Mouse (Mus musculus) limb, embryonic 13.5 days (tissue): ENCODE results near the gene Hist3h2a. TPM values are rescaled to one million over a fixed set of nuclear protein-coding genes. Genes with fewer than 3 reads are reported as not detected.

Source experiments
- ATAC-seq: fragments of 200-750 bp; cut with Nextera tagmentation; 2 replicates; pipeline ENCODE4 v1.8.0; 2017; ENCODE audit warnings: low read depth, moderate number of reproducible peaks, moderate TSS enrichment; ENCODE audit not compliant: low FRiP score
- H3K27ac ChIP-seq: fragments of 300-500 bp; sonication (generic); 2 replicates; pipeline ENCODE4 v1.5.1; 2015; ENCODE audit warnings: inconsistent platforms, mild to moderate bottlenecking, moderate library complexity
- H3K27me3 ChIP-seq: fragments of 300-500 bp; sonication (generic); 2 replicates; pipeline ENCODE4 v1.6.1; 2015; ENCODE audit warnings: mild to moderate bottlenecking, inconsistent platforms
- H3K36me3 ChIP-seq: fragments of 300-500 bp; sonication (generic); 2 replicates; pipeline ENCODE4 v1.6.1; 2015; ENCODE audit warnings: inconsistent platforms, mild to moderate bottlenecking, moderate library complexity
- H3K4me1 ChIP-seq: fragments of 300-500 bp; sonication (generic); 2 replicates; pipeline ENCODE4 v1.6.1; 2015; ENCODE audit warnings: inconsistent platforms
- H3K4me2 ChIP-seq: fragments of 300-500 bp; sonication (generic); replicated peaks from 2 replicates; pipeline ENCODE4 v1.6.1; 2015; ENCODE audit warnings: inconsistent platforms, mild to moderate bottlenecking, moderate library complexity
- H3K4me3 ChIP-seq: fragments of 300-500 bp; sonication (generic); 2 replicates; pipeline ENCODE4 v1.5.1; 2015; ENCODE audit warnings: moderate library complexity, mild to moderate bottlenecking, inconsistent platforms
- H3K9ac ChIP-seq: fragments of 300-500 bp; sonication (generic); 2 replicates; pipeline ENCODE4 v1.6.1; 2015; ENCODE audit warnings: mild to moderate bottlenecking, inconsistent platforms
- H3K9me3 ChIP-seq: fragments of 300-500 bp; sonication (generic); 2 replicates; pipeline ENCODE4 v1.6.1; 2016; ENCODE audit warnings: inconsistent platforms
- WGBS: fragments of 180-500 bp; shearing (Covaris S2); methylation state at CpG from one replicate; pipeline ENCODE4 v1.1.7; 2015; 5-methylcytosine and 5-hydroxymethylcytosine counted together
- polyA plus RNA-seq: library from polyadenylated mRNA; unstranded; fragments of >200 nt; fragmentation: Nextera tagmentation; extraction: Ambion mirVana; gene quantifications from 2 replicates; pipeline ENCODE4 v1.2.1, GENCODE M21; 2015

Gene Hist3h2a
- polyA plus RNA-seq, 1 experiment from 2014 or later = 29.9 TPM

DNA sequence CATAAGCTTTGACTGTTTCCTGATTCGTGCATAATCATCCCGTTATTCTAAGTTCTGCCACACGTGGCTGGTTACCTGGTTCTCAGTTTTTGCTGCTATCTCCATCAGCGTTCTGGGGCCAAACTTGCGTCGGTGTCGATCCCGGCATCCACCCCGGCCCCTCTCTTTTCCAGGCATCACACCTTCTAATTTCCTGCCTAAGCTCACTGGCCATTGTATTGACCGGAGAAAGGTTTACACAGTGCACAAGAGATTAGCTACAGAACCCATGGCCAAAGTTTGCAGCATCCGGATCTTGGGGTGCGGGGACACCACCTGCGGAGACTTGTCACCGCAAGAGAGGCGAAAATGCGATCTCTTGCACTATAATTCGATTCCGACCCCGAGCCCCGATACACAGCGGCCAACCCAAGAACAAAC is 23.1 kb downstream of the Hist3h2a start:
- H3K27ac ChIP-seq = peak overlapping the region; percentile 81
- peaks cover 42% of the 10 kb centered on the region for H3K4me1 ChIP-seq
- H3K27me3 ChIP-seq = no peaks in the 10 kb centered on the region
- H3K4me3 ChIP-seq = peak overlapping the region; percentile 97
- H3K9me3 ChIP-seq = no peaks in the 10 kb centered on the region
- H3K36me3 ChIP-seq = peaks cover 24% of the 10 kb centered on the region
- peak; percentile 11; the same call in 1 of the 2 replicates for ATAC-seq
- peak overlapping the region; percentile 95 for H3K9ac ChIP-seq
- H3K4me2 ChIP-seq = peak overlapping the region; percentile 100
- under 1% methylated on average over 21 of the region's 21 CpGs for WGBS

DNA sequence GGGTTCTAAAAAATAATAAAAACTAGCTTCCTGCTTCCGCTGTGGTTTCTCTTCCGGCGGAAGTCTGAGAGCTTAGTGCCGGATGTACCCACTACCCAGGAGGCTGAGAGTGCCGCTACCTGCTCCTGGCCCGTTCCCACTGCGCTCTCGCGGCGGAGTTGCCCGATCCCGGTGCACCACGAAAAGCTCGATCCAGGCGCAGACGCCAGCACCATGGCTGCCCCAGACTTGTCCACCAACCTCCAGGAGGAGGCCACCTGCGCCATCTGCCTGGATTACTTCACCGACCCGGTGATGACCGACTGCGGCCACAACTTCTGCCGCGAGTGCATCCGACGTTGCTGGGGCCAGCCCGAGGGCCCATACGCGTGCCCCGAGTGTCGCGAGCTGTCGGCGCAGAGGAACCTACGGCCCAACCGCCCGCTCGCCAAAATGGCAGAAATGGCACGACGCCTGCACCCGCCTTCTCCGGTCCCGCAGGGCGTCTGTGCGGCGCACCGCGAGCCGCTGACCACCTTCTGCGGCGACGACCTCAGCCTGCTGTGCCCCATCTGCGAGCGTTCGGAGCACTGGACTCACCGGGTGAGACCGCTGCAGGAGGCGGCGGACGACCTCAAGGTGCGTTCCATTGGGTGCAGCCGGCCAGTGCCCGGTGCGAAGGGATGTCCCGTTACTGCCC is 23.7 kb downstream of the Hist3h2a start, which contains the start of gene Trim11:
TSS of gene Trim11 (plus strand) at position 67 of the 679 bp plus-strand sequence.
- Histone ChIP-seq H3K9ac (peak within 1 kb of the TSS; percentile 95), H3K4me1 (peaks cover 42% of the 10 kb centered on the region), H3K27me3 (no peaks in the 10 kb centered on the region), H3K4me2 (peak within 1 kb of the TSS; percentile 100), H3K36me3 (peaks cover 28% of the 10 kb centered on the region), H3K27ac (peak within 1 kb of the TSS; percentile 81), H3K9me3 (no peaks in the 10 kb centered on the region), H3K4me3 (peak within 1 kb of the TSS; percentile 97)
- under 1% methylated on average over 64 of the region's 64 CpGs for WGBS
- ATAC-seq = peak; percentile 75

DNA sequence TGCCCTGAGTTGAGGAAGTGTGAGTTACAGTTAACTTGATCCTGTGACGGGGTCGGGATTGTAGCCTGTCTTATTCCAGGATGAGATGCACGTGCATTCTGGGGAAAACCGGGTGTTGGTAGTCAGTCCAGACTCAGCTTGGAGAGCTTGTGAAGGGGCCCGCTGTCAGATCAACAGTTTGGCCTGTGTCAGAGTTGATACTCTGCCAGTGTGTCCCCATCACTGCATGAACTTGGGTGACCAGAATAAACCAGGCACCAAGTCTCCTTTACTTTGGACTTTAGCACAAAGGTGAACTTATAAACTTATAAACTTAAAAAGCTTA is 24.2 kb downstream of the Hist3h2a start:
- Histone ChIP-seq H3K9me3 (no peaks in the 10 kb centered on the region), H3K4me3 (peak overlapping the region; percentile 97), H3K4me2 (peak overlapping the region; percentile 100), H3K27me3 (no peaks in the 10 kb centered on the region), H3K36me3 (peaks cover 29% of the 10 kb centered on the region), H3K27ac (no peak overlapping the region), H3K4me1 (peaks cover 42% of the 10 kb centered on the region), H3K9ac (peak overlapping the region; percentile 95)
- no peak for ATAC-seq
- 5% methylated on average over 5 of the region's 5 CpGs for WGBS

DNA sequence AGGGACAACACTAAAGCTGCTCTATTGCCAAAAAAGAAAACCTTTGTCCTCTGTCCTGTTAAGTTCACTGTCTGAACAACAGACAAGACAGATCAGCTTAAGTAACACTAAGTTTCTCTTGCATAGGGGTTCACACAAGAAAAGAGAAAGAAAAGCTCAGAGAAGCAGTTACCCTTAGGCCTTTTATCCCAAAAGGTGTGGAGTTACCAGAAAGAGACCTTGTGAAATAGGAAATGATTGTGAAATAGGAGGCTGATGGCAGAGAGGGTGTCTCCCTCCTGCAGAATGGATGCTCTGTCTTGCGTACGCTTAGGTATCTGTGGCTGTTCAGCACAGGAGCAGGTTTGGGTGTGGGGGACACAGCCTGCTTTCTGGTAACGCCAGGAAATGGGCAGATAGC is 24.7 kb downstream of the Hist3h2a start:
- WGBS = 82% methylated on average over 3 of the region's 3 CpGs
- no peak overlapping the region for H3K27ac ChIP-seq

DNA sequence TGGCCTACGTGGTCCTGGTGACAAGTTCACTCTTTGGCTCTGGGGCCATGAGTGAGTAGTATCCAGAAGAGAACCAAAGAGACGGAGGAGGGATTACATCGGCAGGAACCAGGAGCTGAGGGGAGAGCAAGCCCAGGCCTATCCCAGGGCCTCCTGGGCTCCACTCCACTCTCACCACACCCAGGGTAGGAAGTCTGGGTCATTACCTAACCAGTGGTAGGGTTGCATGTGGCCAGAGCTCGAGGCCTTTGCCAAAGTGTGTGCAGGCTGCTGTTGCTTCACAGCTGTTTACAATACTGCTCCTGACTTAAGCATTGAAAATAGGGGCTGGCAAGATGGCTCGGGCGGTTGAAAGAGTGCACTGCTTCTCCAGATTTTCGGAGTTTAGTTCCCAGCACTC is 25.2 kb downstream of the Hist3h2a start:
- Histone ChIP-seq H3K27ac (no peak overlapping the region), H3K36me3 (peaks cover 29% of the 10 kb centered on the region), H3K4me3 (peak overlapping the region; percentile 97), H3K4me2 (peak overlapping the region; percentile 100), H3K4me1 (peaks cover 42% of the 10 kb centered on the region), H3K9ac (peak overlapping the region; percentile 95), H3K9me3 (no peaks in the 10 kb centered on the region), H3K27me3 (no peaks in the 10 kb centered on the region)
- no peak for ATAC-seq
- WGBS = 70% methylated on average over 7 of the region's 7 CpGs

More for the DNA sequence above, 24.7 kb downstream of the Hist3h2a start:
- Histone ChIP-seq H3K4me2 (peak overlapping the region; percentile 100), H3K4me3 (peak overlapping the region; percentile 97), H3K27me3 (no peaks in the 10 kb centered on the region), H3K36me3 (peaks cover 29% of the 10 kb centered on the region), H3K4me1 (peaks cover 42% of the 10 kb centered on the region), H3K9ac (peak overlapping the region; percentile 95), H3K9me3 (no peaks in the 10 kb centered on the region)
- ATAC-seq = no peak

DNA sequence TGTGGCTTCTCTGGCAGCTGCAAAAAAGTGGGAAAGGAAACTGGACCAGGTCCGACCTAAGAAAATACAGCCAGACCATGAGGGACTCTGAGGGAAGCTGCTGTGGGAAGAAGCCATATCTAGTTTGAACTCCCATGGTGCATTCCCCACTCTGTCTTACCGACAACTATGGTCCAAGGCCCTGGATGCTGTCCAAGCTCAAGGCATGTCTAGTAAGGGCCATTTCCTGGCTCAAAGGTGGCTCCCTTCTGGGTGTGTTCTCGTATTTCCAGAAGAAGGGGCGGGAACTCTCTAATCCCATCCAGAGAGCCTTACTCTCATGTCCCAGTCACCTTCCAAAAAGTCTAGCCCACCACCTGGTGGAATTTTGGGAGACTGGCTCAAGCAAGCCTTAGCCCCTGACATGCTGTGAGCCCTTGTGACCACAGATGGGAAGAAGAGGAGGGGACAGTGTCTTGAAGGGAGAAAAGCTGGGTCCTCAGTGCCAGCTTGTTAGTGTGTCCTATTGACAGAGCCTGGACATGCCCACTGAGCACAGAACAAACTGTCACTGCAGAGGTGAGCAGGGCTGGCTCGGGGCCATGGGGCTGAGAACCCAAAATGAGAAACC is 26.0 kb downstream of the Hist3h2a start:
- Histone ChIP-seq H3K4me2 (peak overlapping the region; percentile 100), H3K27ac (no peak overlapping the region), H3K4me3 (no peak overlapping the region), H3K4me1 (peaks cover 42% of the 10 kb centered on the region), H3K36me3 (peaks cover 36% of the 10 kb centered on the region), H3K27me3 (no peaks in the 10 kb centered on the region), H3K9me3 (no peaks in the 10 kb centered on the region), H3K9ac (peak overlapping the region; percentile 95; the same call in 1 of the 2 replicates)
- 61% methylated on average over 5 of the region's 5 CpGs for WGBS
- no peak for ATAC-seq

DNA sequence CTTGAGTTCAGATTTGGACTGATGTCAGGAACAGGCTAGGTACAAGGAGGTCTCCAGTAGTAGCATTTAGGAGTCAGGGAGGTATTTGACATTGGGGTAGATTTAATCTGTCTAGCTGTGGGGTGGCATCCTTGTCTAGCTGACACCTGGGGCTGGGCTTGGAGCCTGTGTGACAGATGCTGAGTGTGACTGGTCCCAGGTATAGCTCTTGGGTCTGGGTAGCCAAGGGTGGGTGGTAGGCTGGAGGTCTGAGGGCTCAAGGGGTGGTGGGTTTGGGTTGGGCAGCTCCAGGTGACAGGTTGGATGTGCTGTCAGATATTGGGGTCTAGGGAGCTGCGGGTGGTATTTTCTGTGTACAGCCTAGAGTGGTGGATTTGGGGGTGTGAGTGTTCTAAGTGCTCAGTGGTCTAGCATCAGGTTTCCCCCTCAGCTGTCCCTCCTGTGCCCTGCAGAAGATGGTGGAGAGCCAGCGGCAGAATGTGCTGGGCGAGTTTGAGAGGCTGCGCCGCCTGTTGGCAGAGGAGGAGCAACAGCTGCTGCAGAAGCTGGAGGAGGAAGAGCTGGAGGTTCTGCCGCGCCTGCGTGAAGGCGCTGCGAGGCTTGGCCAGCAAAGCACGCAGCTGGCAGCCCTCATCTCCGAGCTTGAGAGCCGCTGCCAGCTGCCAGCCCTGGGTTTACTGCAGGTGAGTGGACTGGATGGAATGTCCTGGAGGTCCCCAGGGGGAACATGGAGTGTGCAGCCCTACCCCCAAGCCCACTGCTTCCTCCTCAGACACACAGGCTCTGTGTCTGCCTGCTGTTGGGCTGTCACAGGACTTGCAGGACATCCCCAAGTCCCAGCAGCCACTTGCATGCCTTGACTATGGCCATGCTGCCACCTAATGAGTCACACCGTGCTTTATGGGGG is 27.3 kb downstream of the Hist3h2a start:
- WGBS = 55% methylated on average over 14 of the region's 14 CpGs
- H3K36me3 ChIP-seq = peaks cover 49% of the 10 kb centered on the region
- peak; percentile 40 for ATAC-seq

DNA sequence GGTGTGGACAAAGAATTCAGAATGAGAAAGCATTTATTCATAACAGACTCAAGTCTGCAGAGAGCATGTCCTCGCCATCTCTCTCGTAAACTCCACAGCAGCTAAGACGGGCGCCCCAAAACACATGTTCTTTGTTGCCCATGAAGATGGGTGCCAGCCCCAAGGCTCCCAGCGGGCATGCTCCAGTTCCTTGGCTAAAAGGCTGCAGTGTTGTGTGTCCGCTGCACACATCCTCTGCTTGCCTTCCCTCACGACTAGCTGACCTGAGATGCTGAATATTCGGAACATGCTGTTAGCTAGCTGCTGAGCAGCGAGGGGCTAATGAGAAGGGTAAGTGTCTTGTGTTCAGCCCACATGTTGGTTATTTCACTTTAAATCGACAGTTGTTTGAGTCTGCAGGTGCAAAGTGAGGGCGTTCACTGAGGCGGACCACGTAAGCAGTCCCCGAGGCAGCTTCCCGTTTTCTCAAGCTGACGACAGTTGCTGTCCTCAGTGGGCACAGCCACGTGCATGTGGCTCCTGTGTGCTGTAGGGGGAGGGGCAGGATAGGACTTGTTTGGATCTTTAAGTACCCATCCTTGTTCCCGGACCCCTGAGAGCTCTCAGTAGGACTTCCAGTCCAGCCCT is 28.1 kb downstream of the Hist3h2a start:
- H3K4me2 ChIP-seq = no peak overlapping the region
- peaks cover 57% of the 10 kb centered on the region for H3K36me3 ChIP-seq
- no peaks in the 10 kb centered on the region for H3K9me3 ChIP-seq
- ATAC-seq = no peak
- H3K27ac ChIP-seq = no peak overlapping the region
- 88% methylated on average over 18 of the region's 18 CpGs for WGBS
- no peaks in the 10 kb centered on the region for H3K27me3 ChIP-seq
- H3K9ac ChIP-seq = no peak overlapping the region
- peaks cover 33% of the 10 kb centered on the region for H3K4me1 ChIP-seq
- H3K4me3 ChIP-seq = no peak overlapping the region

More for the DNA sequence above, 27.3 kb downstream of the Hist3h2a start:
- H3K27me3 ChIP-seq = no peaks in the 10 kb centered on the region
- H3K4me1 ChIP-seq = peaks cover 37% of the 10 kb centered on the region
- no peak overlapping the region for H3K4me3 ChIP-seq
- H3K9ac ChIP-seq = 0 out of 2 replicates have a peak overlapping the region, but pooled peaks have one; percentile 19
- no peak overlapping the region for H3K27ac ChIP-seq
- H3K9me3 ChIP-seq = no peaks in the 10 kb centered on the region
- H3K4me2 ChIP-seq = no peak overlapping the region

DNA sequence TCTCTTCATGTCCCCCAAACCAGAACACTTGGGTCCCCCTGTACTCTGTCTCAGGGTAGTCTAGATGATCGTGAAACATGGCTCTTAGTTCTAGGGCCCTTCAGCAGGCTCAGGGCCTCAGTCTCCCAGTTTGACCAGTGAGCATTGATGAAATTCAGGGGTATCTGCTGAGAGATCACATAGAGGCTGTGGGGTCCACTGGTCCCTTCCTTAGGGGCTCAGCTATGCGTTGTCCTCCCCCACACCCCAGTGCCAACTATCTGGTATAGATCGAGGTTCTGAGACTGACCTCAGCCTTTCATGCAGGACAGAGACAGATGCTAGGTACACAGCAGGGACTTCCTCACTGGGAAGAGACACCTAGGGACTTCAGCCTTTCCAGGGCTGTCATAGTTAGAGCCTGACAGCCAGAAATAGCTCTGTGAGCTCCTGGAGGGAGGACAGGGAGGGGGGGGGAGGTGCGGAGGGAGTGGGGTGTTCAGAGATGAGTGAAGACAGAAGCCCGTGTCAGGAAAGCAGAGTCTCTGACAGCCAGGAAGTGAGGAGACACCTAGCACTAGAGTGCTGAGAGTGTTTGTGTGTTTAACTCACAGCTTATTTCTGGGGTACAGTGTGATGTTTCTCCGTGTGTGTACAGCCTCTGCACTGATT is 29.3 kb downstream of the Hist3h2a start:
- peaks cover 29% of the 10 kb centered on the region for H3K4me1 ChIP-seq
- no peak overlapping the region for H3K4me2 ChIP-seq
- H3K9me3 ChIP-seq = no peaks in the 10 kb centered on the region
- no peaks in the 10 kb centered on the region for H3K27me3 ChIP-seq
- H3K36me3 ChIP-seq = peaks cover 69% of the 10 kb centered on the region
- no peak overlapping the region for H3K27ac ChIP-seq
- H3K4me3 ChIP-seq = no peak overlapping the region
- ATAC-seq = no peak
- H3K9ac ChIP-seq = no peak overlapping the region
- WGBS = 94% methylated on average over 6 of the region's 6 CpGs

DNA sequence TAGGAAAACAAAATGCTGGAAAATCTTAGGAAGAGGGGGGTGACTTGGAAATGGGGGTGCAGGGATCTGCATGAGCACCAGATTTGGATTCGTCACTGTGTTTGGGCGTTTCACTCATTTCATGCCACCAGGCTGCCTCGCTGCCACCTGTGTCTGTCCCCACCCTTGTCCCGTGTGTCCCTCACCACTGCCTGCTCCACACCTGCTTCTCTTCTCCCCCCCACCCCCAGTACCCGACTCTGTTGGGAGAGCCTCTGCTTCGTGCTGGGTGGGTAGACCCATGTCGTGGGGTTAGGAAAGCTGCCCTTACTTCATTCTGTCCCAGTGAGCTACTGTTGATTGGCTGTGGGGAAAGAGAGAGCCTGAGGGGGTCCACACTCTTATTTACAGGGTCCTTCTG is 30.2 kb downstream of the Hist3h2a start:
- Histone ChIP-seq H3K9ac (no peak overlapping the region), H3K36me3 (peaks cover 77% of the 10 kb centered on the region), H3K4me1 (peaks cover 21% of the 10 kb centered on the region), H3K27ac (no peak overlapping the region), H3K4me3 (no peak overlapping the region), H3K27me3 (no peaks in the 10 kb centered on the region), H3K9me3 (no peaks in the 10 kb centered on the region), H3K4me2 (no peak overlapping the region)
- ATAC-seq = no peak
- WGBS = 95% methylated on average over 7 of the region's 7 CpGs

DNA sequence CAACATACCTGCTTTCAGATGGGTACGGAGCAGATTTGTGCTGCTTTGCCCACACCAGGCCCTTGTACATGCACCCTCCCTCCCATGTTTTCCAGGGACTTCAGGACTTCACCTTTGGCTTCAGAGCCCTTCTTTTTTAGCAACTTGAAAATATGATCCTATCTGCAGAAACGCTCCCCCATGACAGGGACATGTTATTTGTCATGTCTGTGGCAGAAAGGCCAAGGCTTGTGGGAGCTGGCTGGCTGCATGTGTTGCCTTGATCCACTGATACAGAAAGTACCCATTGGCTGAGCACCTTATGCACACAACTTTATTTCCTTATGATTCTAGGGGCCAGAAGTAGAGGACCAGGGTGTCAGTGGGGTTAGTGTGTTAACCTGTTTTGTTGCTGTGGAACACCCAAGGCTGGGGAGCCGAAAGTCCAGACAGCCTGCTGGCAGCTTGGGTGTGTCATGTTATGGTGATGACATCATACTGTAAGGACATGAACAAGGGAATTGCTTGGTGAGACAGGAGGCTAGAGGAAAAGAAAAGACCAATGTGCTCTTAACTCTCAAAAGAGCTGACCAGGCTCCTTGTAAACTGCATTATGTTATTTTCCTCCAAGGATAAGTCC is 30.9 kb downstream of the Hist3h2a start:
- Histone ChIP-seq H3K4me1 (peaks cover 14% of the 10 kb centered on the region), H3K36me3 (peaks cover 85% of the 10 kb centered on the region), H3K4me3 (no peak overlapping the region), H3K9me3 (no peaks in the 10 kb centered on the region), H3K9ac (no peak overlapping the region), H3K27ac (no peak overlapping the region), H3K27me3 (no peaks in the 10 kb centered on the region), H3K4me2 (no peak overlapping the region)
- WGBS = 92% methylated on average over 3 of the region's 3 CpGs
- no peak for ATAC-seq
